Mouse (Mus musculus): ENCODE results near the gene Gm21887. TPM values are rescaled to one million over a fixed set of nuclear protein-coding genes. Genes with fewer than 3 reads are reported as not detected.
"Not testable (repeated sequence)": the region's sequence is repeated elsewhere in the genome, so short reads cannot be mapped to it uniquely, and the experiment has no call there.

The Gm21887 gene
- polyA plus RNA-seq, 1 experiment from 2014 or later: 130 TPM

GRCm38 (mm10) chrX:170008179-170008467 lies 1.3 kb upstream of the Gm21887 start:
- ATAC-seq (ENCODE audit: low FRiP score); DNase-seq (ENCODE audit: low spot score): not testable (repeated sequence)

DNA sequence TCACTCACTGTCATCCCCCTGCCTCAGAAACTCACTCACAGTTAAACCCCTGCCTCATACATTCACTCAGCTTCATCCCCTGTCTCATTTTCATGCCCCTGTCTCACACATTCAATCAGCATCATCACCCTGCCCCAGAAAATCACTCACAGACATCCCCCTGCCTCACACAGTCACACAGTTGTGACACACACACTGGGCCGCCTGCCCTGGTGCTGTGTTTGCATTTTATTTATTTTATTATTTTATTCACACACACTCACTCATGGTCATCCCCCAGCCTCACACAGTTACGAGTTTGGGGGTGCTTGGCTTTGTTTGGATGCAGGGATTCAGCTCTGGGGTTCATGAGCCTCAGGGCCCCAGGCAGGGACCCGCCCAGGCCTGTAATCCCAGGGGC lies 875 bp upstream of the Gm21887 start:
- peaks cover 22% of the 10 kb centered on the region for H3K36me3 ChIP-seq (replicated peaks; ENCODE audit: control insufficient read depth, insufficient read depth)
- peak overlapping the region; percentile 37 for H3K4me2 ChIP-seq (replicated peaks)
- not testable (repeated sequence) for H3K27me3 ChIP-seq (ENCODE audit: control insufficient read depth, insufficient read depth, low read length); H3K9ac ChIP-seq; DNase-seq (ENCODE audit: low spot score); ATAC-seq (ENCODE audit: low FRiP score); H3K4me1 ChIP-seq (replicated peaks; ENCODE audit: control insufficient read depth, insufficient read depth, low read length)
- peaks cover 45% of the 10 kb centered on the region for H3K9me3 ChIP-seq (ENCODE audit: control insufficient read depth, low read length)
- H3K27ac ChIP-seq: peak overlapping the region; percentile 69
- WGBS: 45% methylated on average over 3 of the region's 3 CpGs
- peak overlapping the region; percentile 42 for H3K4me3 ChIP-seq (replicated peaks; ENCODE audit: low read length)

More at GRCm38 (mm10) chrX:170008179-170008467, 1.3 kb upstream of the Gm21887 start:
- peaks cover 18% of the 10 kb centered on the region for H3K36me3 ChIP-seq (replicated peaks; ENCODE audit: control insufficient read depth, insufficient read depth)
- H3K27me3 ChIP-seq (ENCODE audit: control insufficient read depth, insufficient read depth, low read length); H3K9ac ChIP-seq; H3K4me3 ChIP-seq (replicated peaks; ENCODE audit: low read length); H3K27ac ChIP-seq; H3K4me1 ChIP-seq (replicated peaks; ENCODE audit: control insufficient read depth, insufficient read depth, low read length); H3K4me2 ChIP-seq (replicated peaks): not testable (repeated sequence)
- peaks cover 45% of the 10 kb centered on the region for H3K9me3 ChIP-seq (ENCODE audit: control insufficient read depth, low read length)

GRCm38 (mm10) chrX:170009801-170010221 lies 352 bp downstream of the Gm21887 start:
- H3K36me3 ChIP-seq (replicated peaks; ENCODE audit: control insufficient read depth, insufficient read depth): peaks cover 27% of the 10 kb centered on the region
- H3K9ac ChIP-seq: peak overlapping the region; percentile 62
- WGBS: 54% methylated on average over 25 of the region's 25 CpGs
- DNase-seq (ENCODE audit: low spot score) (peak; percentile 98), ATAC-seq (ENCODE audit: low FRiP score) (peak; percentile 97)
- not testable (repeated sequence) for H3K4me2 ChIP-seq (replicated peaks); H3K27me3 ChIP-seq (ENCODE audit: control insufficient read depth, insufficient read depth, low read length); H3K4me1 ChIP-seq (replicated peaks; ENCODE audit: control insufficient read depth, insufficient read depth, low read length)
- peak overlapping the region; percentile 76 for H3K27ac ChIP-seq
- peaks cover 40% of the 10 kb centered on the region for H3K9me3 ChIP-seq (ENCODE audit: control insufficient read depth, low read length)
- peak overlapping the region; percentile 42 for H3K4me3 ChIP-seq (replicated peaks; ENCODE audit: low read length)

GRCm38 (mm10) chrX:170010581-170011528 lies 1.4 kb downstream of the Gm21887 start:
- ATAC-seq (ENCODE audit: low FRiP score) (peak; percentile 41), DNase-seq (ENCODE audit: low spot score) (peak; percentile 44)
- Histone ChIP-seq H3K9me3 (ENCODE audit: control insufficient read depth, low read length) (peaks cover 38% of the 10 kb centered on the region), H3K4me2 (replicated peaks) (peak overlapping the region; percentile 39), H3K36me3 (replicated peaks; ENCODE audit: control insufficient read depth, insufficient read depth) (peaks cover 30% of the 10 kb centered on the region), H3K4me3 (replicated peaks; ENCODE audit: low read length) (peak overlapping the region; percentile 8)
- WGBS: 88% methylated on average over 97 of the region's 97 CpGs
- H3K4me1 ChIP-seq (replicated peaks; ENCODE audit: control insufficient read depth, insufficient read depth, low read length); H3K27me3 ChIP-seq (ENCODE audit: control insufficient read depth, insufficient read depth, low read length); H3K27ac ChIP-seq; H3K9ac ChIP-seq: not testable (repeated sequence)

DNA sequence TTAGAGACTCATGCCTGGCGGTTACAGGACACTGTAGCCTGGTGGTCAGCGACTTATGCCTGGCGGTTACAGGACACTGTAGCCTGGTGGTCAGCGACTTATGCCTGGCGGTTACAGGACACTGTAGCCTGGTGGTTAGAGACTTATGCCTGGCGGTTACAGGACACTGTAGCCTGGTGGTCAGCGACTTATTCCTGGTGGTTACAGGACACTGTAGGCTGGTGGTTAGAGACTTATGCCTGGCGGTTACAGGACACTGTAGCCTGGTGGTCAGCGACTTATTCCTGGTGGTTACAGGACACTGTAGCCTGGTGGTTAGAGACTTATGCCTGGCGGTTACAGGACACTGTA lies 2.0 kb downstream of the Gm21887 start:
- H3K27me3 ChIP-seq (ENCODE audit: control insufficient read depth, insufficient read depth, low read length); DNase-seq (ENCODE audit: low spot score); H3K4me1 ChIP-seq (replicated peaks; ENCODE audit: control insufficient read depth, insufficient read depth, low read length); H3K9ac ChIP-seq; ATAC-seq (ENCODE audit: low FRiP score); H3K4me2 ChIP-seq (replicated peaks); H3K27ac ChIP-seq; H3K4me3 ChIP-seq (replicated peaks; ENCODE audit: low read length): not testable (repeated sequence)
- Histone ChIP-seq H3K36me3 (replicated peaks; ENCODE audit: control insufficient read depth, insufficient read depth) (peaks cover 36% of the 10 kb centered on the region), H3K9me3 (ENCODE audit: control insufficient read depth, low read length) (peaks cover 38% of the 10 kb centered on the region)
- WGBS: 96% methylated on average over 9 of the region's 10 CpGs

DNA sequence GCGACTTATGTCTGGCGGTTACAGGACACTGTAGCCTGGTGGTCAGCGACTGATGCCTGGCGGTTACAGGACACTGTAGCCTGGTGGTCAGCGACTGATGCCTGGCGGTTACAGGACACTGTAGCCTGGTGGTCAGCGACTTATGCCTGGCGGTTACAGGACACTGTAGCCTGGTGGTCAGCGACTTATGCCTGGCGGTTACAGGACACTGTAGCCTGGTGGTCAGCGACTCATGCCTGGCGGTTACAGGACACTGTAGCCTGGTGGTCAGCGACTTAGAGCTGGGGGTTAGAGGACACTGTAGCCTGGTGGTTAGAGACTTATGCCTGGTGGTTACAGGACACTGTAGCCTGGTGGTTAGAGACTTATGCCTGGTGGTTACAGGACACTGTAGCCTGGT lies 4.0 kb downstream of the Gm21887 start:
- not testable (repeated sequence) for ATAC-seq (ENCODE audit: low FRiP score); H3K27ac ChIP-seq; H3K27me3 ChIP-seq (ENCODE audit: control insufficient read depth, insufficient read depth, low read length); H3K9ac ChIP-seq; H3K4me2 ChIP-seq (replicated peaks); H3K4me1 ChIP-seq (replicated peaks; ENCODE audit: control insufficient read depth, insufficient read depth, low read length); H3K4me3 ChIP-seq (replicated peaks; ENCODE audit: low read length); DNase-seq (ENCODE audit: low spot score)
- H3K9me3 ChIP-seq (ENCODE audit: control insufficient read depth, low read length): peaks cover 30% of the 10 kb centered on the region
- WGBS: 82% methylated on average over 13 of the region's 13 CpGs
- H3K36me3 ChIP-seq (replicated peaks; ENCODE audit: control insufficient read depth, insufficient read depth): peaks cover 50% of the 10 kb centered on the region

GRCm38 (mm10) chrX:170014038-170014437 lies 4.6 kb downstream of the Gm21887 start:
- WGBS: 98% methylated on average over 13 of the region's 13 CpGs
- H3K27me3 ChIP-seq (ENCODE audit: control insufficient read depth, insufficient read depth, low read length); H3K4me2 ChIP-seq (replicated peaks); ATAC-seq (ENCODE audit: low FRiP score); H3K4me3 ChIP-seq (replicated peaks; ENCODE audit: low read length); H3K4me1 ChIP-seq (replicated peaks; ENCODE audit: control insufficient read depth, insufficient read depth, low read length); DNase-seq (ENCODE audit: low spot score); H3K27ac ChIP-seq; H3K9ac ChIP-seq: not testable (repeated sequence)
- Histone ChIP-seq H3K9me3 (ENCODE audit: control insufficient read depth, low read length) (peaks cover 31% of the 10 kb centered on the region), H3K36me3 (replicated peaks; ENCODE audit: control insufficient read depth, insufficient read depth) (peaks cover 57% of the 10 kb centered on the region)

- not testable (repeated sequence) for H3K4me1 ChIP-seq (replicated peaks; ENCODE audit: control insufficient read depth, insufficient read depth, low read length); H3K9ac ChIP-seq; H3K4me2 ChIP-seq (replicated peaks); H3K27ac ChIP-seq; ATAC-seq (ENCODE audit: low FRiP score); H3K4me3 ChIP-seq (replicated peaks; ENCODE audit: low read length); DNase-seq (ENCODE audit: low spot score); H3K27me3 ChIP-seq (ENCODE audit: control insufficient read depth, insufficient read depth, low read length)
- Histone ChIP-seq H3K36me3 (replicated peaks; ENCODE audit: control insufficient read depth, insufficient read depth) (peaks cover 67% of the 10 kb centered on the region), H3K9me3 (ENCODE audit: control insufficient read depth, low read length) (peaks cover 24% of the 10 kb centered on the region)
- 96% methylated on average over 12 of the region's 12 CpGs for WGBS
Observed at GRCm38 (mm10) chrX:170015883-170016282, 6.4 kb downstream of the Gm21887 start.

GRCm38 (mm10) chrX:170017333-170018245 lies 8.1 kb downstream of the Gm21887 start:
- not testable (repeated sequence) for H3K9ac ChIP-seq; H3K4me3 ChIP-seq (replicated peaks; ENCODE audit: low read length); H3K27me3 ChIP-seq (ENCODE audit: control insufficient read depth, insufficient read depth, low read length); H3K4me1 ChIP-seq (replicated peaks; ENCODE audit: control insufficient read depth, insufficient read depth, low read length); H3K27ac ChIP-seq; H3K4me2 ChIP-seq (replicated peaks)
- peak; percentile 67 for DNase-seq (ENCODE audit: low spot score)
- peaks cover 24% of the 10 kb centered on the region for H3K9me3 ChIP-seq (ENCODE audit: control insufficient read depth, low read length)
- peak; percentile 85 for ATAC-seq (ENCODE audit: low FRiP score)
- WGBS: 51% methylated on average over 27 of the region's 27 CpGs
- peaks cover 72% of the 10 kb centered on the region for H3K36me3 ChIP-seq (replicated peaks; ENCODE audit: control insufficient read depth, insufficient read depth)

Data from hindbrain, embryonic 14.5 days (tissue).